21 mouse cellular contexts compared by ENCODE assay signal in the genomic region with DNA sequence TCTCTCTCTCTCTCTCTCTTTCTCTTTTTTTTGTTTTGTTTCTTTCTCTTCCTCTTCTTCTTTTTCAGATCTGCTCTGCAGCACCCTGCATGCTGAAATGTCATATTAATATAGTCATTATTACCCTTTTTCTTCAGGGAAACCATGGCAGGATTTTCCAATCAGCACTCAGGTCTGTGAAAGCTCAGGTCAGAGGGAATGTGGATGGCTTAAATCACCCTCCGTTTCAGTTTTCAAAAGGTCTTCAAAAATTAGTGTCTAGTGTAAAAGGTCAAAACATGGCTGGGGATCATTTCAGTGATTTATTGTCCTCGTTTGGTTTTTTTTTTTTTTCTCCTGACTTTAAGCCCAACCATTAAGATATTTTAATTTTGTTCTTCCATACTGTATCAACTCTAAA.
DNase-seq lines count a peak whose midpoint lies in the region; ATAC-seq lines count a peak whose summit lies in the region.
"Had no signal": no experiment of that assay in that cellular context is flagged by ENCODE, and none has a peak within 500 bp of the region (broad histone marks: within the 10 kb centered on the region; RNA-seq: fewer than 3 reads in every experiment).

No protein-coding gene starts in this region.

- no peaks in the 10 kb centered on the region for H3K9me3 ChIP-seq in limb, embryonic 11.5 days (ENCODE audit: control insufficient read depth, low read length)
- H3K9me3 ChIP-seq in limb, embryonic 10.5 days (replicated peaks): no peaks in the 10 kb centered on the region
- no peaks in the 10 kb centered on the region for H3K9me3 ChIP-seq in forebrain, embryonic 12.5 days
- no peaks in the 10 kb centered on the region for H3K9me3 ChIP-seq in midbrain, embryonic 13.5 days
- H3K9me3 ChIP-seq: embryonic facial prominence, embryonic 10.5 days had no signal

- ATAC-seq in limb, embryonic 11.5 days (ENCODE audit: insufficient number of reproducible peaks, low FRiP score, low TSS enrichment, low read depth): no peak
- ATAC-seq in forebrain, embryonic 12.5 days (ENCODE audit: low FRiP score): no peak
- no peak for ATAC-seq in midbrain, embryonic 13.5 days
- ATAC-seq: liver, postnatal 0 days had no signal

- peak; percentile 27 for DNase-seq in limb, embryonic 11.5 days (ENCODE audit: low spot score)
- no peak for DNase-seq in limb, embryonic 10.5 days (ENCODE audit: low spot score)
- peak; percentile 57 for DNase-seq in forelimb bud, embryonic 11.5 days (ENCODE audit: low read depth, low spot score)
- no peak for DNase-seq in heart, adult 8-10 months (ENCODE audit: low spot score)
- no peak for DNase-seq in cerebellum, adult 9-10 months
- no peak for DNase-seq in thymus, postnatal 10 days (ENCODE audit: low spot score in 2 of 2)
- DNase-seq: adrenal gland, postnatal 36 days; cerebellum, adult 8-10 months; gastrocnemius, postnatal 25 days; kidney, adult 11 months; kidney, postnatal 25 days; liver; liver, postnatal 0 days; lung, postnatal 14 days; right cerebral cortex, postnatal 25 days; thymus, postnatal 25 days had no signal

- H3K27me3 ChIP-seq in limb, embryonic 11.5 days (ENCODE audit: control insufficient read depth, insufficient read depth, low read length): peaks cover 15% of the 10 kb centered on the region; the same call in 1 of the 2 replicates
- peaks cover 74% of the 10 kb centered on the region for H3K27me3 ChIP-seq in limb, embryonic 10.5 days (ENCODE audit: low read depth, poor library complexity, severe bottlenecking)
- H3K27me3 ChIP-seq in forebrain, embryonic 12.5 days: peaks cover 12% of the 10 kb centered on the region
- peaks cover 41% of the 10 kb centered on the region for H3K27me3 ChIP-seq in midbrain, embryonic 13.5 days

- H3K4me2 ChIP-seq in limb, embryonic 11.5 days (ENCODE audit: low read depth, severe bottlenecking): no peak overlapping the region
- peak overlapping the region; percentile 31; the same call in 1 of the 2 replicates for H3K4me2 ChIP-seq in forebrain, embryonic 12.5 days
- H3K4me2 ChIP-seq in midbrain, embryonic 13.5 days (replicated peaks): no peak overlapping the region
- H3K4me2 ChIP-seq: heart, embryonic 11.5 days had no signal

- H3K27ac ChIP-seq in limb, embryonic 11.5 days (replicated peaks; ENCODE audit: low read depth, low read length): no peak overlapping the region
- no peak overlapping the region for H3K27ac ChIP-seq in limb, embryonic 10.5 days
- H3K27ac ChIP-seq in forebrain, embryonic 12.5 days: peak overlapping the region; percentile 87
- peak overlapping the region; percentile 80 for H3K27ac ChIP-seq in midbrain, embryonic 13.5 days
- H3K27ac ChIP-seq: stomach, postnatal 0 days had no signal

- H3K4me1 ChIP-seq in limb, embryonic 11.5 days (ENCODE audit: control insufficient read depth, insufficient read depth, low read length): peaks cover 5% of the 10 kb centered on the region; the same call in 1 of the 2 replicates
- H3K4me1 ChIP-seq in limb, embryonic 10.5 days: peaks cover 19% of the 10 kb centered on the region
- peaks cover 33% of the 10 kb centered on the region for H3K4me1 ChIP-seq in forebrain, embryonic 12.5 days
- peaks cover 27% of the 10 kb centered on the region for H3K4me1 ChIP-seq in midbrain, embryonic 13.5 days (replicated peaks)

- no peak overlapping the region for H3K4me3 ChIP-seq in limb, embryonic 11.5 days (ENCODE audit: low read depth, low read length)
- no peak overlapping the region for H3K4me3 ChIP-seq in limb, embryonic 10.5 days
- no peak overlapping the region for H3K4me3 ChIP-seq in forebrain, embryonic 12.5 days (replicated peaks)
- H3K4me3 ChIP-seq in midbrain, embryonic 13.5 days (replicated peaks): no peak overlapping the region
- H3K4me3 ChIP-seq: embryonic facial prominence, embryonic 10.5 days had no signal

- H3K36me3 ChIP-seq in limb, embryonic 11.5 days (ENCODE audit: control insufficient read depth, insufficient read depth, low read length): no peaks in the 10 kb centered on the region
- H3K36me3 ChIP-seq in limb, embryonic 10.5 days: no peaks in the 10 kb centered on the region
- no peaks in the 10 kb centered on the region for H3K36me3 ChIP-seq in forebrain, embryonic 12.5 days (replicated peaks)
- no peaks in the 10 kb centered on the region for H3K36me3 ChIP-seq in midbrain, embryonic 13.5 days
- H3K36me3 ChIP-seq: embryonic facial prominence, embryonic 10.5 days had no signal

- WGBS in limb, embryonic 11.5 days: 1% methylated on average over 2 of the region's 2 CpGs
- 4% methylated on average over 2 of the region's 2 CpGs for WGBS in limb, embryonic 10.5 days
- WGBS in forebrain, embryonic 12.5 days: 15% methylated on average over 2 of the region's 2 CpGs
- 22% methylated on average over 2 of the region's 2 CpGs for WGBS in midbrain, embryonic 13.5 days

- no peak overlapping the region for H3K9ac ChIP-seq in limb, embryonic 11.5 days (ENCODE audit: low read length)
- H3K9ac ChIP-seq in forebrain, embryonic 12.5 days: no peak overlapping the region
- no peak overlapping the region for H3K9ac ChIP-seq in midbrain, embryonic 13.5 days (replicated peaks)
- H3K9ac ChIP-seq: liver, postnatal 0 days had no signal

Comparison
In these comparisons a context has a peak if more than half of its experiments do, and no peak if none do; other contexts are left out.
1. DNase-seq: peak in limb, embryonic 11.5 days (single experiment) and forelimb bud, embryonic 11.5 days (single experiment); none in limb, embryonic 10.5 days (single experiment), heart, adult 8-10 months (single experiment), cerebellum, adult 9-10 months (single experiment) and thymus, postnatal 10 days (0 of 2).
2. H3K27ac ChIP-seq: peak in forebrain, embryonic 12.5 days (single experiment) and midbrain, embryonic 13.5 days (single experiment); none in limb, embryonic 11.5 days (single experiment) and limb, embryonic 10.5 days (single experiment).